Mouse (Mus musculus) Patski (cell line): ENCODE results near the gene Stard10. TPM values are rescaled to one million over a fixed set of nuclear protein-coding genes. Genes with fewer than 3 reads are reported as not detected.

Experiments used
- ATAC-seq: fragments of 100-300 bp; one replicate; pipeline ENCODE4 v1.8.0; 2021
- CTCF ChIA-PET: fragments of 350-600 bp; sonication (Branson Sonifier 250); formaldehyde crosslinking; loops from one replicate; lab custom pipeline; 2022; ENCODE audit warnings: inconsistent platforms; lab: Charles Lee
- POLR2A ChIA-PET: fragments of 350-600 bp; sonication (Branson Sonifier 250); formaldehyde crosslinking; loops from one replicate; lab custom pipeline; 2022; ENCODE audit warnings: antibody characterized with exemption, inconsistent platforms; lab: Charles Lee
- DNase-seq: peaks from one replicate; pipeline ENCODE4 v3.0.0-alpha.2; 2011; ENCODE audit warnings: low read depth, low spot score
- H3K27me3 ChIP-seq: fragments of 371-371 bp; one replicate; pipeline ENCODE4 v1.5.1; 2021
- CTCF ChIP-seq: fragments of 100-300 bp; IDR thresholded peaks from one replicate; pipeline ENCODE4 v1.5.1; 2021
- in situ Hi-C: fragments of 300-500 bp; cut with MboI; formaldehyde crosslinking; loops from 3 replicates; pipeline ENCODE4 v1.11.1; 2018; ENCODE audit warnings: low pct_unique_long_range_greater_than_20kb, mixed read lengths
- polyA plus RNA-seq: library from polyadenylated mRNA; unstranded; gene quantifications from one replicate; pipeline ENCODE4 v1.2.3, GENCODE M21; 2021

Stard10 gene
- polyA plus RNA-seq = 68.5 TPM

DNA sequence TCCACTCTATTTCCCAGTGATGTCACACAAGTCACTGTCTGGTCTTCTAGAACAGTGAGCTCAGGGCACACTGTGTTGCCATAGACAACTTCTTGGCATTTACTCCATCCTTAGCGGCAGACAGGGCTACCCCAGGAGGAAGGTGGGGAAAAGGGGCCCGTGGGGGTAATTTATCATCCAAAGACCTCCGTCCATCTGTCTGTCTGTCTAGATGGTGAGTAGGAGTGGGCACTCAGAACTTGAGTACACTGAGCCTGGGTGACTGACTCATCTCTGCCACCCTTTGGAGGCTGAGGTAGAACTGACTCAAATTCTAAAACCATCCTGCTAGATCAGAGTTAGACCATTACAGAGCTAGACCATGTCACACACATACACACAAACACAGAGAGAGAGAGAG is at the start of gene Stard10:
TSS of gene Stard10 (plus strand) at position 73 of the 400 bp plus-strand sequence.
- TF ChIP-seq CTCF = no peak
- DNase-seq = no peak
- CTCF ChIA-PET = interaction anchor here (0.8 kb wide), 1 partner anchor 51 kb away, joined by 3 read pairs; no protein-coding TSS in a partner anchor
- no peak for ATAC-seq
- no peaks in the 10 kb centered on the region for H3K27me3 ChIP-seq
- POLR2A ChIA-PET = no interaction called here
- in situ Hi-C loops = no loop called here

DNA sequence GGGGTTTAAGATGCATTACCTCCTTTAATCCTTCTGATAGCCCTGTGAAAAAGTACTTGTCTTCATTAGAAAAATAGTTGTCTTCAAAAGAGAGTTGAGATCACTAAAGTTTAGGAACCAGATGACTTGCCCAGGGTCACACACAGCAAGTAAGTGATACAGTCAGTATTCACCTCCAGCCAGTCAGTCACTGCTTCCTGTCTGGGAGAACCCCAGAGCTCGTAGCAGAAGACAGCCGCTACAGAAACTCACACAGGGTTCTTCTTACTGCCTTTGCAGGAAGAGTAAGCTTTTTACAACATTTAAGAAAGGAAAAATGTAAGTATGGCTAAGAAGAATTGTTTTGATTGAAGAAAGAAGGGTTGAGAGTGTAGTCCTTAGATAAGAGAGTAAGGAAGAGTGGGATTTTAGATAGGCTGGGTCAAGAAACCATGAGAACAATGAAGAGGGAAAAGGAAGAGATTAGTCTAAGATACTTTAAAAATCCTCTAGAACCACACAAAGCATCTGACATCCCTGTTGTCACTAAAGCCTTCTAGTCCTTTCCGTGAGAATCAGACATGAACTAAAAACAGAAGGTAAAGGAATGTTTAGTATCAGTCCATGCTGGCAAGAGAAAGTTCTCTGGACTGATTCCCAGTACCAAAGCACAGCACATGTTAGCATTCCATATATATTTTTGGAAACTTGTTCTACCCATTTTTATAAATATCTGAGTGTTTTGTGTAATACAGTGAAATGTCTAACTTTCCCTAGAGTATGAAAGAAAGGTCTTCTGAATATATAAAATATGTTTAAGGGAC is 49.2 kb upstream of the Stard10 start:
- in situ Hi-C loops = no loop called here
- DNase-seq = no peak

DNA sequence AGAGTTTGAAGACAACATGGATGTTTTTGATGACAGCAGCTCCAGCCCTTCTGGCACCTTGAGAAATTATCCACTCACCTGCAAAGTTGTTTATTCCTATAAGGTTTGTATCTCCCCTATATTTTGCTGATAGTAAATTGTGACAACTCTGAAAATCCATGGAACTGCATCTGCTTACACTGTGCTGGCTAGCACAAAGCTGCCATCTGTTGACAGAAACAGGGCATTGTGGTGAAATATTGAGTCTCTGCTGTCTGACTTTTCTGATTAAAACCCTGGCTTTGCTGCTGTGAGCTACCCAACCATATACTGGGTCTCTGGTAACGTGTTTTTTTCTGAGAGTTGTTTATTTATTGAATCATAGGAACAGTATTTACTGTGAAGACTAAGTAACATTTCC is 45.3 kb upstream of the Stard10 start:
- POLR2A ChIA-PET = interaction anchor here (1.1 kb wide), 1 partner anchor 16 kb away, joined by 4 read pairs; no protein-coding TSS in a partner anchor
- DNase-seq = no peak
- in situ Hi-C loops = no loop called here

More for the DNA sequence above, 49.2 kb upstream of the Stard10 start:
- ATAC-seq = no peak
- no peaks in the 10 kb centered on the region for H3K27me3 ChIP-seq
- ChIA-PET POLR2A (no interaction called here), CTCF (no interaction called here)
- no peak for TF ChIP-seq CTCF

DNA sequence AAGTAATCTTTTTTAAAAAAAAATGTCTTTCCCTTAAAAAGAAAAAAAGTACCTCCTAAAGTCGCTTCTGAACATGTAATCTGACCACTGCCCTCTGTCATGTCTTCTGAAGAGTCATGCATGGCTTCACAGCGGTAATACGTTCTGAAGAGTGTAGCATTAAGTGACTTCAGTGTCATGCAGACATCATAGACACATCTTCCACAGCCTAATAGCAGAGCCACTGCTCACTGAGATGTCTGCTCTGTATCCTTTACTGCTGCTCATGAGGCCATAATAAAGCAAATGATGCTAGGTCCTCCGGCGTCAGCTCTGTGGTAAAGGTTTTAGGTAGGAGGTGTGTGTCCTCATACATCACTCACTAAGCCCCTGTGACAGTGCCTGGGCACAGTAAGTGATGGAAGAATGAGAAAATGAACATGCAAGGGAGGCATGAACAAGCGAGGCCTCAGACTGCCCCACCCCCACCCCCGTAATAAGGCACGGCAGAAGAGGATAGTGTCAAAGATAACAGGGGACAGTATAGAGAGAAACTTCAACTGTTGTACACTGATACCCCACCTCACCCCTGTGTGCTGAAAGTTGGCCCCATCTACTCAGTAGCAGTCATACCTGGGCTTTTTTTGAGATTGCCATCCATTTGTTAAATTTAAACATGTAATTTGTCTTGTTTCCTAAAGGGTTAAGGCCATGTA is 44.3 kb upstream of the Stard10 start:
- ATAC-seq = no peak
- ChIA-PET CTCF (interaction anchor here (1.0 to 1.8 kb wide), 9 partner anchors 11 to 284 kb away, joined by 3 to 7 read pairs (median 4); no protein-coding TSS in a partner anchor), POLR2A (interaction anchor here (0.6 to 1.1 kb wide), 2 partner anchors 15 to 607 kb away, joined by 3 to 4 read pairs; no protein-coding TSS in a partner anchor)
- in situ Hi-C loops = no loop called here
- DNase-seq = no peak
- no peaks in the 10 kb centered on the region for H3K27me3 ChIP-seq
- TF ChIP-seq CTCF = no peak

More for the DNA sequence above, 45.3 kb upstream of the Stard10 start:
- CTCF ChIA-PET = interaction anchor here (0.7 to 1.8 kb wide), 9 partner anchors 10 to 283 kb away, joined by 3 to 7 read pairs (median 4); no protein-coding TSS in a partner anchor
- ATAC-seq = no peak
- H3K27me3 ChIP-seq = no peaks in the 10 kb centered on the region
- TF ChIP-seq CTCF = peak; percentile 55

DNA sequence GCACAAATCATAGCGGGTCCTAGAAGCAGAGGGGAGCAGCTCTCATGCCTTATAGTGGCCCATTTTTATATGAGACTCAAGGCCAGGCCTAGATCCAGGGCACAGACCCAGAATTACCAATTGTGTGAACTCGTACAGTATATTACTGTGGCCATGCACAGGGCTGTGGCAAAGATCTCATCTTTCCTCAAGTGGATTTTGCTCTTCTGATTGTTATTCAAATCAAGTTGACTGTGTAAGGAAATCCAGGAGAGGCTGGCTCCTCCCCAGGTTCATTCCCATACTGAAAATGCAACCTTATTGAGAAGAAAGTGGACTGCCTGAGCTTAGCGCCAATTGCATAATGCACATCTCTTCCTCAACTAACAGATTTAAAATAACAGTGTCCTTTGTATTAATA is 34.2 kb upstream of the Stard10 start:
- ATAC-seq (no peak), DNase-seq (no peak)
- POLR2A ChIA-PET = interaction anchor here (0.6 kb wide), 1 partner anchor 24 kb away, joined by 3 read pairs; no protein-coding TSS in a partner anchor
- H3K27me3 ChIP-seq = no peaks in the 10 kb centered on the region
- TF ChIP-seq CTCF = no peak
- CTCF ChIA-PET = interaction anchor here (0.7 to 1.3 kb wide), 2 partner anchors 49 to 340 kb away, joined by 3 read pairs; no protein-coding TSS in a partner anchor
- in situ Hi-C loops = loop anchor here (5.0 kb wide), 2 partner anchors 215 to 335 kb away; no protein-coding TSS in a partner anchor

DNA sequence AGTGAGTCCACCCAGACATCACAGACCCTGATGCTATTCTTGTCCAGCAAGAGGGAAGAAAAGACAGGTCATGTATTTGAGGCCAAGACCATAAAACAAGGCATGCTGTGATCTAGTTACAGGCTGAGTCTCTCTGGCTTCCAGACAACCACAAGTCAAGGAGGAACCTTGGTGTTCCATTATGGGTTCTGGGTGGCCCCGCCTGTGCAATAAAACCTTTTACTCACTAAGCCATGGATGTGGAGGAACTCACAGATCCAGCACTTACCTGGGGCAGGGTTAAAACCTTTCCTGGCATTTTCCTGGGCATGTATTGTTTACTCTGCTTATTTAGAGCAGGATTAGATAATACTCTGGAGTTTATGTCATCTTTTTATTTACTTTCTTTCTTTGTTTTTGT is 32.4 kb upstream of the Stard10 start:
- ATAC-seq = no peak
- no peak for DNase-seq
- POLR2A ChIA-PET = no interaction called here
- no peaks in the 10 kb centered on the region for H3K27me3 ChIP-seq
- TF ChIP-seq CTCF = no peak
- CTCF ChIA-PET = interaction anchor here (1.0 kb wide), 1 partner anchor 223 kb away, joined by 4 read pairs; no protein-coding TSS in a partner anchor
- in situ Hi-C loops = loop anchor here (5.0 kb wide), 2 partner anchors 217 to 337 kb away; no protein-coding TSS in a partner anchor

DNA sequence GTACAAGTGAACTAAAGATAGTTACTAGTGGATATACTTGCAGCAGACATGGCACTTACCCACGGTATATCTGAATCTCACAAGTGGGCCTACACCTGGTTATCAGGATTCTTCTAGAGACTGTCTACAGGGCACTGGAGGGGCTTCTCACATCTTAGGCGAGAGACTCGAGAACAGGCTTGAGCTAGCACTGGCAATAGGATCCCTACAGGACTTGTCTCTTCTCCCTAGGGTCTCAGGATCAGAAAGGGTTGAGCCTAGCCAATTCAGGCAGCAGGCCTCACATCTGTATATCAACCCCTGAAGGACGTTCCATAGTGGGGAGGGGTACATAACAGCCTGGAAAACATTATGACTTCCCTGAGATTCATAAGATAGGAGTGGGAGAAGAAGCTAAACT is 30.0 kb upstream of the Stard10 start:
- no peak for TF ChIP-seq CTCF
- in situ Hi-C loops = no loop called here
- no peaks in the 10 kb centered on the region for H3K27me3 ChIP-seq
- ChIA-PET CTCF (interaction anchor here (1.3 to 3.5 kb wide), 6 partner anchors 12 to 344 kb away, joined by 3 to 17 read pairs (median 8); no protein-coding TSS in a partner anchor), POLR2A (no interaction called here)
- ATAC-seq (no peak), DNase-seq (no peak)

DNA sequence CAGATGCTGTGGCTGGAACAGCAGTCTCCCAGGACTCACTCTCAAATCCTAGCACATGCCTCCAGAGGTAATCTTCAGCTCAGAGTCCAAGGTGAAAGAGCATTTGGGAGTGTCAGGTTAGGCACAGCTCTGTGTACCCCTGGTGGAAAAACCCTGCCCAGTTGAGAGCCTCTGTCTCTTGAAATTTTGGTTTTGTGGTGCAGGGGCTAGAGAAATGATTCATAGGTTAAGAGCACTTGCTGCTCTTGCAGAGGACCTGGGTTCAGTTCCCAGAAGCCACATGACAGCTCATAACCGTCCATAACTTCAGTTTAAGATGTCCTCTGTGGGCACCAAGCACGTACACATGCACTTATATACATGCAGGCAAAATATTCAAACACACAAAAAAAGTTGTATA is 29.1 kb upstream of the Stard10 start:
- CTCF ChIA-PET = interaction anchor here (0.9 to 3.5 kb wide), 14 partner anchors 10 to 345 kb away, joined by 3 to 17 read pairs (median 6); no protein-coding TSS in a partner anchor
- in situ Hi-C loops = no loop called here
- DNase-seq (no peak), ATAC-seq (no peak)
- no peaks in the 10 kb centered on the region for H3K27me3 ChIP-seq
- no peak for TF ChIP-seq CTCF
- POLR2A ChIA-PET = interaction anchor here (1.0 to 1.6 kb wide), 2 partner anchors 16 to 227 kb away, joined by 4 to 6 read pairs; no protein-coding TSS in a partner anchor

DNA sequence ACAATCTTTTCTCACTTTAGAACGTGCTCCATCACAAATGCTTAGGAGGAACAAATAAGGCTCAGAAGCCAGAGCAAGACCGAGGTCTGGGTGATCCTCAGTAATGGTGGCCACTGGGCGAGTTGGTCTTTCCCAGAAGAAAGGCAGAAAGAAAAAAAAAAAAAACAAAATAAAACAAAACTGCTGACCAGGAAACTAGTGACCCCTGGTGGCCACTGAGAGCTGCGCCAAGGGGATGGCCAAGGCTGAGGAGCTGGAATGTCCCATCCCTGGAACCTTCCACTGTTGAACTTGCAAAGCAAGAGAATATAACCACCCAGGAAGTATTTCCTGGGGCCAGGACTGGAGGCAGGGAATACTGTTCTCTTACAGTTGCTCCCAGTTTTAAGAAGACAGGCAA is 28.4 kb upstream of the Stard10 start:
- peak; percentile 91 for TF ChIP-seq CTCF
- CTCF ChIA-PET = interaction anchor here (0.6 to 3.5 kb wide), 21 partner anchors 9 to 346 kb away, joined by 3 to 17 read pairs (median 4); partner anchors contain the start of gene Atg16l2
- no peaks in the 10 kb centered on the region for H3K27me3 ChIP-seq
- POLR2A ChIA-PET = interaction anchor here (0.6 to 1.6 kb wide), 3 partner anchors 179 to 263 kb away, joined by 3 to 6 read pairs (median 3); no protein-coding TSS in a partner anchor
- in situ Hi-C loops = no loop called here
- DNase-seq = no peak
- ATAC-seq = no peak

DNA sequence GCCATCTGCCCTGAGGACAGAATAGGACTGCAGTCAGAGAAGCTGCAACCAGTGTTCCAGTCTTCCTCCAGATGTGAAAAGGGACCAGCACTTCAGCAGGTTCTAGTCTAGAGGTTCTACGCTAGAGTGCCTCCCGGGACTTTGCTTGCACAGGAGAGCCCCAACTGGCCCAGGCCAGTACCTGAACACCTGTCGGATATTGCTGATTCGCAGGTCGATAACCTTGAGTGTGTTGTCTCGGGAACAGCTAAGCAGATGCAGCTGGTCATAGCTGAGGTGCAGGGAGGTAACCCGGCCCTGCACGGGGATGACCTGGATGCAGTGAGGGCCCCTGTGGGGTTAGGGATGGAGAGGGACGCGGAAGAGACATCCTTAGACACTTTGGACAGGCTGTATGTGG is 26.5 kb upstream of the Stard10 start:
- ATAC-seq = no peak
- TF ChIP-seq CTCF = no peak

More for the DNA sequence above, 26.5 kb upstream of the Stard10 start:
- no peaks in the 10 kb centered on the region for H3K27me3 ChIP-seq
- no peak for DNase-seq
- in situ Hi-C loops = no loop called here
- CTCF ChIA-PET = interaction anchor here (3.0 kb wide), 1 partner anchor 15 kb away, joined by 13 read pairs; no protein-coding TSS in a partner anchor
- POLR2A ChIA-PET = interaction anchor here (1.4 kb wide), 1 partner anchor 11 kb away, joined by 4 read pairs; the partner anchor contains the start of gene Atg16l2
